Comparison of ENCODE assay signal across 22 mouse cellular contexts in the genomic region with DNA sequence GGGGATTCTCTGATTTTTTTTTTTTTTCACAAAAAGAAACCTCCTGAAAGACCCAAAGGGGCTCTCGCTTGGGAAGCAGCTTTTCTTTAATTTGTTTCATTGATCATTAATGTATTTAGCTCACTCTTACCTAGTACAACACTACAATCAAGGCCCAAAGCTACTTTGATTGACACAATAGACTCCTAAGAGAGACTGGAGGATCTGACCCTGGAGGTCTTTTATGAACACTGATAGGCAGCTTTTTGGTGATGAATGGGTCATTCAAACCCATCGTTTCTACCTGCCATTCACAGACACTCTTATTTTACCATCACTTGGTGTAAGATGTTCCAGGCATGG. TPM values are rescaled to one million over a fixed set of nuclear protein-coding genes. Genes with fewer than 3 reads are reported as not detected.
DNase-seq lines count a peak whose midpoint lies in the region; ATAC-seq lines count a peak whose summit lies in the region.
"Had no signal": no experiment of that assay in that cellular context is flagged by ENCODE, and none has a peak within 500 bp of the region (broad histone marks: within the 10 kb centered on the region; RNA-seq: fewer than 3 reads in every experiment).

No protein-coding gene starts in this region.

- no peaks in the 10 kb centered on the region for H3K36me3 ChIP-seq in forebrain, embryonic 12.5 days (replicated peaks)
- no peaks in the 10 kb centered on the region for H3K36me3 ChIP-seq in forebrain, embryonic 14.5 days (ENCODE audit: control insufficient read depth, insufficient read depth, low read length)
- H3K36me3 ChIP-seq in heart, embryonic 11.5 days (ENCODE audit: control insufficient read depth, insufficient read depth, low read length): no peaks in the 10 kb centered on the region
- no peaks in the 10 kb centered on the region for H3K36me3 ChIP-seq in forebrain, embryonic 15.5 days
- H3K36me3 ChIP-seq in forebrain, embryonic 16.5 days (ENCODE audit: control insufficient read depth, insufficient read depth): no peaks in the 10 kb centered on the region
- no peaks in the 10 kb centered on the region for H3K36me3 ChIP-seq in neural tube, embryonic 15.5 days
- H3K36me3 ChIP-seq: embryonic facial prominence, embryonic 10.5 days; embryonic facial prominence, embryonic 12.5 days had no signal

- no peak overlapping the region for H3K4me2 ChIP-seq in forebrain, embryonic 12.5 days
- H3K4me2 ChIP-seq in forebrain, embryonic 14.5 days (ENCODE audit: low read length): no peak overlapping the region
- no peak overlapping the region for H3K4me2 ChIP-seq in heart, embryonic 11.5 days
- no peak overlapping the region for H3K4me2 ChIP-seq in forebrain, embryonic 15.5 days (replicated peaks)
- no peak overlapping the region for H3K4me2 ChIP-seq in forebrain, embryonic 16.5 days (ENCODE audit: low read length)
- H3K4me2 ChIP-seq in neural tube, embryonic 15.5 days: no peak overlapping the region
- H3K4me2 ChIP-seq: embryonic facial prominence, embryonic 12.5 days had no signal

- H3K27ac ChIP-seq in forebrain, embryonic 12.5 days: 0 out of 2 replicates have a peak overlapping the region, but pooled peaks have one; percentile 14
- no peak overlapping the region; the same call in 1 of the 2 replicates for H3K27ac ChIP-seq in forebrain, embryonic 14.5 days (ENCODE audit: low read depth, low read length)
- no peak overlapping the region for H3K27ac ChIP-seq in heart, embryonic 11.5 days (ENCODE audit: low read depth, low read length)
- H3K27ac ChIP-seq in forebrain, embryonic 15.5 days (replicated peaks): peak overlapping the region; percentile 89
- peak overlapping the region; percentile 76 for H3K27ac ChIP-seq in forebrain, embryonic 16.5 days (ENCODE audit: low read length)
- H3K27ac ChIP-seq in neural tube, embryonic 15.5 days (replicated peaks): no peak overlapping the region
- H3K27ac ChIP-seq: embryonic facial prominence, embryonic 10.5 days; embryonic facial prominence, embryonic 12.5 days had no signal

- DNase-seq in forebrain, embryonic 14.5 days (ENCODE audit: low spot score): no peak
- peak; percentile 5 for DNase-seq in heart, adult 11 months
- DNase-seq: adrenal gland, adult 8-10 months; adrenal gland, postnatal 14 days; adrenal gland, postnatal 36 days; cerebellum, adult 11-12 months; cerebellum, adult 2 months; cerebellum, adult 9-10 months; cerebellum, postnatal 10 days; cerebellum, postnatal 25 days had no signal

- peaks cover 17% of the 10 kb centered on the region for H3K4me1 ChIP-seq in forebrain, embryonic 12.5 days
- H3K4me1 ChIP-seq in forebrain, embryonic 14.5 days (ENCODE audit: control insufficient read depth, insufficient read depth, low read length): peaks cover 20% of the 10 kb centered on the region
- H3K4me1 ChIP-seq in heart, embryonic 11.5 days (ENCODE audit: control insufficient read depth, insufficient read depth, low read length): no peaks in the 10 kb centered on the region
- H3K4me1 ChIP-seq in forebrain, embryonic 15.5 days: peaks cover 33% of the 10 kb centered on the region
- peaks cover 19% of the 10 kb centered on the region for H3K4me1 ChIP-seq in forebrain, embryonic 16.5 days (replicated peaks; ENCODE audit: control insufficient read depth, insufficient read depth, low read length)
- H3K4me1 ChIP-seq in neural tube, embryonic 15.5 days: 0 out of 2 replicates have a peak, but pooled peaks cover 3% of the 10 kb centered on the region

- H3K9me3 ChIP-seq in forebrain, embryonic 12.5 days: no peaks in the 10 kb centered on the region
- no peaks in the 10 kb centered on the region for H3K9me3 ChIP-seq in forebrain, embryonic 14.5 days (replicated peaks; ENCODE audit: control insufficient read depth, low read length)
- no peaks in the 10 kb centered on the region for H3K9me3 ChIP-seq in heart, embryonic 11.5 days (replicated peaks; ENCODE audit: control insufficient read depth, low read length)
- no peaks in the 10 kb centered on the region for H3K9me3 ChIP-seq in forebrain, embryonic 15.5 days
- H3K9me3 ChIP-seq in forebrain, embryonic 16.5 days (ENCODE audit: control insufficient read depth, low read length): peaks cover 3% of the 10 kb centered on the region; the same call in 1 of the 2 replicates
- no peaks in the 10 kb centered on the region for H3K9me3 ChIP-seq in neural tube, embryonic 15.5 days (replicated peaks)
- H3K9me3 ChIP-seq: embryonic facial prominence, embryonic 10.5 days; embryonic facial prominence, embryonic 12.5 days had no signal

- no peak overlapping the region for H3K4me3 ChIP-seq in forebrain, embryonic 12.5 days (replicated peaks)
- no peak overlapping the region for H3K4me3 ChIP-seq in forebrain, embryonic 14.5 days (ENCODE audit: low read depth, low read length)
- no peak overlapping the region for H3K4me3 ChIP-seq in heart, embryonic 11.5 days (ENCODE audit: low read depth, low read length)
- no peak overlapping the region for H3K4me3 ChIP-seq in forebrain, embryonic 15.5 days
- no peak overlapping the region for H3K4me3 ChIP-seq in forebrain, embryonic 16.5 days (replicated peaks; ENCODE audit: low read length)
- no peak overlapping the region for H3K4me3 ChIP-seq in neural tube, embryonic 15.5 days (replicated peaks)
- H3K4me3 ChIP-seq: embryonic facial prominence, embryonic 10.5 days; embryonic facial prominence, embryonic 12.5 days had no signal

- peak; percentile 68; the same call in 1 of the 2 replicates for ATAC-seq in forebrain, embryonic 12.5 days (ENCODE audit: low FRiP score)
- no peak; the same call in 1 of the 2 replicates for ATAC-seq in forebrain, embryonic 14.5 days
- ATAC-seq in heart, embryonic 11.5 days (replicated peaks; ENCODE audit: insufficient number of reproducible peaks, low FRiP score, low TSS enrichment): no peak
- ATAC-seq in forebrain, embryonic 15.5 days (replicated peaks): no peak
- no peak; the same call in 1 of the 2 replicates for ATAC-seq in forebrain, embryonic 16.5 days
- no peak for ATAC-seq in neural tube, embryonic 15.5 days (ENCODE audit: low FRiP score)
- ATAC-seq: activated CD4-positive, CD25-positive, alpha-beta regulatory T cell, adult 4 months; Patski had no signal

- WGBS in forebrain, embryonic 12.5 days: 21% methylated on average over 2 of the region's 2 CpGs
- 12% methylated on average over 2 of the region's 2 CpGs for WGBS in forebrain, embryonic 14.5 days
- WGBS in heart, embryonic 11.5 days (ENCODE audit: insufficient replicate concordance): 74% methylated on average over 2 of the region's 2 CpGs
- WGBS in forebrain, embryonic 15.5 days: 17% methylated on average over 2 of the region's 2 CpGs
- WGBS in forebrain, embryonic 16.5 days: 15% methylated on average over 2 of the region's 2 CpGs
- WGBS in neural tube, embryonic 15.5 days: 62% methylated on average over 2 of the region's 2 CpGs

- H3K9ac ChIP-seq in forebrain, embryonic 12.5 days: no peak overlapping the region
- H3K9ac ChIP-seq in forebrain, embryonic 14.5 days (ENCODE audit: low read length): no peak overlapping the region
- H3K9ac ChIP-seq in heart, embryonic 11.5 days (ENCODE audit: low read depth, low read length): no peak overlapping the region
- no peak overlapping the region for H3K9ac ChIP-seq in forebrain, embryonic 15.5 days (replicated peaks)
- H3K9ac ChIP-seq in forebrain, embryonic 16.5 days (replicated peaks; ENCODE audit: low read depth, low read length): no peak overlapping the region
- H3K9ac ChIP-seq in neural tube, embryonic 15.5 days (replicated peaks): no peak overlapping the region
- H3K9ac ChIP-seq: embryonic facial prominence, embryonic 12.5 days had no signal

- H3K27me3 ChIP-seq in forebrain, embryonic 12.5 days: no peaks in the 10 kb centered on the region
- no peaks in the 10 kb centered on the region for H3K27me3 ChIP-seq in forebrain, embryonic 14.5 days (replicated peaks; ENCODE audit: control insufficient read depth, insufficient read depth, low read length)
- H3K27me3 ChIP-seq in heart, embryonic 11.5 days (ENCODE audit: control insufficient read depth, insufficient read depth, low read length): no peaks in the 10 kb centered on the region
- no peaks in the 10 kb centered on the region for H3K27me3 ChIP-seq in forebrain, embryonic 15.5 days
- no peaks in the 10 kb centered on the region for H3K27me3 ChIP-seq in forebrain, embryonic 16.5 days (replicated peaks; ENCODE audit: control insufficient read depth, insufficient read depth, low read length)
- no peaks in the 10 kb centered on the region for H3K27me3 ChIP-seq in neural tube, embryonic 15.5 days (replicated peaks)
- H3K27me3 ChIP-seq: embryonic facial prominence, embryonic 12.5 days had no signal

RNA-seq across cellular contexts. Expression of a gene that starts 4.1 kb away (rescaled TPM):
- not detected in 2 replicates for polyA plus RNA-seq in forebrain, embryonic 12.5 days (2016; fragmentation: Nextera tagmentation; extraction: Ambion mirVana)
- not detected in 2 replicates for polyA plus RNA-seq in forebrain, embryonic 14.5 days (2014; fragmentation: Nextera tagmentation; extraction: Ambion mirVana)
- not detected in 2 replicates for polyA plus RNA-seq in heart, embryonic 11.5 days (2014; fragmentation: Nextera tagmentation; extraction: Ambion mirVana)
- not detected in 2 replicates for polyA plus RNA-seq in forebrain, embryonic 15.5 days (2015; fragmentation: Nextera tagmentation; extraction: Ambion mirVana)
- not detected in 2 replicates for polyA plus RNA-seq in forebrain, embryonic 16.5 days (2015; fragmentation: Nextera tagmentation; extraction: Ambion mirVana)
- polyA plus RNA-seq in neural tube, embryonic 15.5 days (2015; fragmentation: Nextera tagmentation; extraction: Ambion mirVana): not detected in 2 replicates
- polyA plus RNA-seq: activated CD4-positive, CD25-positive, alpha-beta regulatory T cell, adult 4 months; C2C12; cerebellum, adult 2 months; cortical plate, adult 2 months; embryonic facial prominence, embryonic 10.5 days; embryonic facial prominence, embryonic 12.5 days; embryonic facial prominence, embryonic 14.5 days; Patski had no signal

Comparison
In these comparisons a context has a peak if more than half of its experiments do, and no peak if none do; other contexts are left out.
1. H3K27ac ChIP-seq: peak in forebrain, embryonic 12.5 days (single experiment), forebrain, embryonic 15.5 days (single experiment) and forebrain, embryonic 16.5 days (single experiment); none in forebrain, embryonic 14.5 days (single experiment), heart, embryonic 11.5 days (single experiment) and neural tube, embryonic 15.5 days (single experiment).